Mouse (Mus musculus): ENCODE data around the gene Pbx2.
"Not testable (repeated sequence)": the region's sequence is repeated elsewhere in the genome, so short reads cannot be mapped to it uniquely, and the experiment has no call there.

Gene Pbx2

GRCm38 (mm10) chr17:34591029-34591993 is at the start of gene Pbx2:
Gene Pbx2 (plus strand): TSS chr17:34591266.
- peak; percentile 60 for DNase-seq

GRCm38 (mm10) chr17:34543567-34543966 is 47.5 kb upstream of the Pbx2 start:
- DNase-seq, result not testable (repeated sequence)

- no peak for DNase-seq
Measured at GRCm38 (mm10) chr17:34546797-34547196, 44.3 kb upstream of the Pbx2 start.

GRCm38 (mm10) chr17:34547601-34548000 is 43.5 kb upstream of the Pbx2 start:
- no peak for DNase-seq

DNA sequence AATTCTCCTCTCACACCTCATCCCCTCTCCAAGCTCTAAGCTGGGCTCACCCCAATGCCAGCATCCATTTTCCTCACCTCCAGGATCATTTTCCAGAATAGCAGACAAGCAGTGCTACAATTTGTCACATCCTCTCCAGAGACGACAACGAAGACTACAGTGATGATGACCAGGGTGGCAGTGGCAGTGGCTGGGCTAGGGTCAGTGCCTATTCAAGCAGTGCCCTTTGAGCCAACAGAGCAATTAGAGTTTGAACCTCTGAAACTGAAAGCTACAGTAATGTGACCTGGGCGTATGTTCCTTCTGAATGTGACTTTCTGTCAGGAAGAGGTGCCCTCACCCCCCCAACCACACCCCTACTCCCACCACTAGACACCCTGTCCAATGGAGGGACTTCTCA is 41.9 kb upstream of the Pbx2 start:
- no peak for DNase-seq

- DNase-seq, result no peak
Measured at GRCm38 (mm10) chr17:34549843-34550242, 41.2 kb upstream of the Pbx2 start.

- peak; percentile 81 for DNase-seq
Measured at GRCm38 (mm10) chr17:34555483-34555882, 35.6 kb upstream of the Pbx2 start.

GRCm38 (mm10) chr17:34556406-34556805 is 34.7 kb upstream of the Pbx2 start:
- DNase-seq, result no peak

- no peak for DNase-seq
Measured at GRCm38 (mm10) chr17:34557411-34557810, 33.7 kb upstream of the Pbx2 start.

DNA sequence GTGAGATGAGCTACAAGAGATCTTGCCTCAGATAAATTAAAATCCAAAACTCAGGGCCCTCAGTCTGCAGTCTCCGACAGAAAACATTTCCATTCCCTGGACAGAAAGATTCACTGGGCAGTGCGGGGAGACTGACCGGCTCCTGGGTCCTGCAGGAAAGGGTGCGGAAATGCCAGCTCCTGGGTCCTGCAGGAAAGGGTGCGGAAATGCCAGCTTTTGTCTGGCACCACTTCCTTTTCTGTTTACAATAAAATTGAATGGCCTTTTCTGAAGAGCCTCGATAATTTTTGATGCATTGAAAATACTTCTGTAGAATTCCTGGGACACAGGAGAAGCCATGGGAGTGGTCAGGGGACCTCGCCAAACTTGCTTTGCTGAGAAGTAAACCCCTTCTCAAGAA is 31.9 kb upstream of the Pbx2 start:
- DNase-seq, result no peak

DNA sequence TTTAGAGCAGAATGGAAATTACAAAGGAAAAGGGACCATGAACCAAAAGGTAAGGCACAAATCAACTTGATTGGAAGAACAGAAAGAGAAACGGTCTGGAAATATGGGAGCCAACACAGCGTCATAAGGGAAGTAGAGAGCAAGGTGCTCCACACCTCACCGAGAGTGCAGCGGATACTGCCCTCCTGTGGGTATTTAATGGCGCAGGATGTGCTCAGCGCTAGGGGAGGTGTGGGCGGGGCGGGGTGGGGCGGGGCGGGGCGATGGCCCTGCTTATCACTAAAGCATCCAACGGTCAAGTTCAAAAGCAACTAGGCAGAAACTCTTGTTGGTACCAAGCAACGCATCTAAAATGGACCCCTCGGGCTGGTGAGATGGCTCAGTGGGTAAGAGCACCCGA is 31.2 kb upstream of the Pbx2 start:
- DNase-seq, result no peak

- DNase-seq, result no peak
Measured at GRCm38 (mm10) chr17:34560438-34560837, 30.6 kb upstream of the Pbx2 start.

GRCm38 (mm10) chr17:34561200-34561599 is 29.9 kb upstream of the Pbx2 start:
- DNase-seq, result peak; percentile 32

DNA sequence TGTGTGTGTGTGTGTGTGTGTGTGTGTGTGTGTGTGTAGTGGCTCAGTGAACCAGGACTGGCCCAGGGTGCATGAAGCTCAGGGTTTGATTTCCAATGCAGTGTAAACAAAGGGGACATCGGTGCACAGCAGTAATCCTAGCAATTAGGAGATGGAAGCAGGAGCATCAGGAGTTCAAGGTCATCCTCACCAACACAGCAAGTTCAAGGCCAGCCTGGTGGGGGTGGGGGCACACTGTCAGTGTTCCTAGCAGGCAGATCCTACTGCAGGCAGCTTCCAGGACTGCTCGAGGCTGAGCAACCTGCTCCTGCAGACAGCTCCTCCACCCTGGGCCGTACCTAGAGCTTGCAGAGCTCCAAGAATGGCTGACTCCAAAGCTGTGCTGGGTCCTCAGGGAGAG is 28.5 kb upstream of the Pbx2 start:
- DNase-seq, result no peak

- DNase-seq, result no peak
Measured at GRCm38 (mm10) chr17:34563354-34563753, 27.7 kb upstream of the Pbx2 start.

- no peak for DNase-seq
Measured at GRCm38 (mm10) chr17:34564003-34564421, 27.1 kb upstream of the Pbx2 start, which contains the start of gene Notch4. Gene Notch4 (plus strand): TSS chr17:34564268.

GRCm38 (mm10) chr17:34564796-34565195 is 26.3 kb upstream of the Pbx2 start:
- DNase-seq, result no peak

DNA sequence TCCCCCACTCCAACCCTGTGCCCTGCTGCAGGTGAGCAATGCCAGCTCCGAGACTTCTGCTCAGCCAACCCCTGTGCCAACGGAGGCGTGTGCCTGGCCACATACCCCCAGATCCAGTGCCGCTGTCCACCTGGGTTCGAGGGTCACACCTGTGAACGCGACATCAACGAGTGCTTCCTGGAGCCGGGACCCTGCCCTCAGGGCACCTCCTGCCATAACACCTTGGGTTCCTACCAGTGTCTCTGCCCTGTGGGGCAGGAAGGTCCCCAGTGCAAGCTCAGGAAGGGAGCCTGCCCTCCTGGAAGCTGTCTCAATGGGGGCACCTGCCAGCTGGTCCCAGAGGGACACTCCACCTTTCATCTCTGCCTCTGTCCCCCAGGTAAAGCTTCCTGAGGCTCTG is 23.8 kb upstream of the Pbx2 start:
- DNase-seq, result no peak

DNA sequence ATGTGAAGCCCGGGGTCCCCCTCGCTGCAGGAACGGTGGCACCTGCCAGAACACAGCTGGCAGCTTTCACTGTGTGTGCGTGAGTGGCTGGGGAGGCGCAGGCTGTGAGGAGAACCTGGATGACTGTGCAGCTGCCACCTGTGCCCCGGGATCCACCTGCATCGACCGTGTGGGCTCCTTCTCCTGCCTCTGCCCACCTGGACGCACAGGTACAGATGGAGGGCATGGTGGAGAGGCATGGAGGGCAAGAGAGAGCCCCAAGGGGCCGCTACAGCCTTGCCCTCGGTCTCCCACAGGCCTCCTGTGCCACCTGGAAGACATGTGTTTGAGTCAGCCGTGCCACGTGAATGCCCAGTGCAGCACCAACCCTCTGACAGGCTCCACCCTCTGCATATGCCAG is 22.6 kb upstream of the Pbx2 start:
- no peak for DNase-seq

DNA sequence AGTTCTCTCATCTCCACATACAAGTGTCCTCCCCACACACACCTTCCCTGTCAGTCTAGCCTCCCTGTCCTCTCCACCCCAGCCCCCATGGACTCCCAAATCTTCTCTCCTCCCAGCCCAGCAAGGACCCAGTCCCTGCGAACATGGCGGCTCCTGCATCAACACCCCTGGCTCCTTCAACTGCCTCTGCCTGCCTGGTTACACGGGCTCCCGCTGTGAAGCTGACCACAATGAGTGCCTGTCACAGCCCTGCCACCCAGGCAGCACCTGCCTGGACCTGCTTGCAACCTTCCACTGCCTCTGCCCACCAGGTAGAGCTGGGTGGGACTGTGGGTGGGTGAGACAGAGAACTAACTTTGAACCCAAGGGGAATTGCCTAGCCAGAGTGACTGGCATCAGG is 21.1 kb upstream of the Pbx2 start:
- no peak for DNase-seq

DNA sequence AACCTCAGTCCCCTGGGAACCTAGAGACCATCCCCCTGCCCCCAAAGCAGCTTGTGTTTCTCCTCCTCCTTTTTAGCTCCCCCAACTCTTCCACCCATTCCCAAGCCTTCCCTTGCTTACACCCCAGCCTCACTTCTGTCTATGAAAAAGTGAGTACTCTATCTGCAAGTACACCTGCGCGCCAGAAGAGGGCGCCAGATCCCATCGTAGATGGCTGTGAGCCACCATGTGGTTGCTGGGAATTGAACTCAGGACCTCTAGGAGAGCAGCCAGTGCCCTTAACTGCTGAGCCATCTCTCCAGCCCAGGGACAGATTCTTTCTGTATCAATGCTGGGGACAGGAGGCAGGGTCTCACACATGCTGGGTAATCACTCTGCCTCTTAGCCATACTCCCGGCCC is 19.2 kb upstream of the Pbx2 start:
- peak; percentile 45 for DNase-seq

DNA sequence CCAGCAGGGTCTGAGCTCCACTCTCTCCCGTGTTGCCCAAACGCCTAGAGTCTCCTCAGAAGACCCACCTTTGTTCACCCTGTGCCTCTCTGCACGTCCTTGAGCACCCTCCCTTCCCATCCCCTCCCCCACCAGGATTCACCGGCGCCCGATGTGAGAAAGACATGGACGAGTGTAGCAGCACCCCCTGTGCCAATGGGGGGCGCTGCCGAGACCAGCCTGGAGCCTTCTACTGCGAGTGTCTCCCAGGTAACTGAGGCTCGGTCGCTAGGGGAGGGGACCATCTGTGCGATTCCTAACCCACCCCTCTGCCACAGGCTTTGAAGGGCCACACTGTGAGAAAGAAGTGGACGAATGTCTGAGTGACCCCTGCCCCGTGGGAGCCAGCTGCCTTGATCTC is 18.7 kb upstream of the Pbx2 start:
- no peak for DNase-seq

DNA sequence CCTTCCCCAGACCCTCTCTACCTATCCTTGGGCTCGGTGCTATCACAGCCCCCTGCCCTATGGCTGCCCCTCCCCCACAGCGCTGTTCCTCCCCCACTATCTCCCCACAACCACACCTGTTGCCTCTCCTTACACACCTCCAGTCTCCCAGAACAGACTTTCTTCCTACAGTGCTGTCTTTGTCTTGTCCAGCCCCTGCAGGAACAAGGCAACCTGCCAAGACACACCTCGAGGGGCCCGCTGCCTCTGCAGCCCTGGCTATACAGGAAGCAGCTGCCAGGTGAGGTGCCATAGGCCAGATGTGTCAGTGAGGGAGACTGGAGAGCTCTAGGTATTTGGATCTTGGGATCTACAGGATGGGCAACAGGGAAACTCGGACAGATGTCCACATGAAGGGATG is 14.5 kb upstream of the Pbx2 start:
- no peak for DNase-seq

DNA sequence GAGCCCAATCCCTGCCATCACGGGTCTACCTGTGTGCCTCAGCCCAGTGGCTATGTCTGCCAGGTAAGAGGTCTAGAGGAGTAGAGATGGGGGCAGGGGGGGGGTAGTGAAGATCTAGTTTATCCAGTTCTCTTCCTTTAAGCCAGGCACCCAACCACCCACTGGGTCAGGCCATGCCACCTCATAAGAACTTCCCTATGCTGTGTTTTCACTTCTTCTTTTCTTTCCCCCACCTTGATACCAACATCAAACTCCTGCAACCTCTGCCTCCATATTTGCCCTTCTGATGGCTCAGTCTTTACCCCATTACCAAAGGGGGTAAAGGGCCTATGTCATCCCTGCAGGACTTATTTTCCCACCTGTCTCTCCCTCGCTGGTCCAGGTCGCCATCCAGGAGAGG is 13.0 kb upstream of the Pbx2 start:
- no peak for DNase-seq

DNA sequence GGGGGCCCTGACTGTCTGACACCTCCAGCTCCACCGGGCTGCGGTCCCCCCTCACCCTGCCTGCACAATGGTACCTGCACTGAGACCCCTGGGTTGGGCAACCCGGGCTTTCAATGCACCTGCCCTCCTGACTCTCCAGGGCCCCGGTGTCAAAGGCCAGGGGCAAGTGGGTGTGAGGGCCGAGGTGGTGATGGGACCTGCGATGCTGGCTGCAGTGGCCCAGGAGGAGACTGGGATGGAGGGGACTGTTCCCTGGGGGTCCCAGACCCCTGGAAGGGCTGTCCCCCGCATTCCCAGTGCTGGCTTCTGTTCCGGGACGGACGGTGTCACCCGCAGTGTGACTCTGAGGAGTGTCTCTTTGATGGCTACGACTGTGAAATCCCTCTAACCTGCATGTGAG is 8.5 kb upstream of the Pbx2 start:
- no peak for DNase-seq
